Mouse (Mus musculus) naive thymus-derived CD4-positive, alpha-beta T cell, adult 2 months (primary cell): Measurements from ENCODE around the gene Gm16867.
"Not testable (repeated sequence)": the region's sequence is repeated elsewhere in the genome, so short reads cannot be mapped to it uniquely, and the experiment has no call there.

Experiments
- DNase-seq: peaks from one replicate; pipeline ENCODE4 v3.0.0-alpha.2; 2011; ENCODE audit warnings: low read depth

Gm16867 gene

GRCm38 (mm10) chr14:69464465-69464864, 38.7 kb downstream of the Gm16867 start:
- DNase-seq: not testable (repeated sequence)

GRCm38 (mm10) chr14:69457691-69458090, 45.5 kb downstream of the Gm16867 start:
- not testable (repeated sequence) for DNase-seq

GRCm38 (mm10) chr14:69454640-69455039, 48.5 kb downstream of the Gm16867 start:
- DNase-seq: not testable (repeated sequence)

GRCm38 (mm10) chr14:69448845-69449244, 54.3 kb downstream of the Gm16867 start:
- not testable (repeated sequence) for DNase-seq

- not testable (repeated sequence) for DNase-seq
These were observed 56.2 kb downstream of the Gm16867 start for GRCm38 (mm10) chr14:69447006-69447405.

- DNase-seq: not testable (repeated sequence)
These were observed 60.0 kb downstream of the Gm16867 start for GRCm38 (mm10) chr14:69443092-69443692.

- DNase-seq: not testable (repeated sequence)
These were observed 62.2 kb downstream of the Gm16867 start for GRCm38 (mm10) chr14:69440955-69441354.

GRCm38 (mm10) chr14:69438678-69439214, 64.4 kb downstream of the Gm16867 start:
- DNase-seq: not testable (repeated sequence)

- DNase-seq: not testable (repeated sequence)
These were observed 82.2 kb downstream of the Gm16867 start for GRCm38 (mm10) chr14:69421003-69421402.

- not testable (repeated sequence) for DNase-seq
These were observed 85.6 kb downstream of the Gm16867 start for GRCm38 (mm10) chr14:69417545-69417944.
